Mouse (Mus musculus) c-Kit-positive CD71-negative TER-119-negative erythroid progenitor cells, embryonic 14.5 days (primary cell): Measurements from ENCODE around the gene Fah.
A peak's percentile ranks its signal among the peaks of the same experiment; 100 is the strongest.

Source experiments
- DNase-seq: peaks from one replicate; pipeline ENCODE4 v3.0.0-alpha.2; 2013; ENCODE audit warnings: low read depth

The Fah gene

DNA sequence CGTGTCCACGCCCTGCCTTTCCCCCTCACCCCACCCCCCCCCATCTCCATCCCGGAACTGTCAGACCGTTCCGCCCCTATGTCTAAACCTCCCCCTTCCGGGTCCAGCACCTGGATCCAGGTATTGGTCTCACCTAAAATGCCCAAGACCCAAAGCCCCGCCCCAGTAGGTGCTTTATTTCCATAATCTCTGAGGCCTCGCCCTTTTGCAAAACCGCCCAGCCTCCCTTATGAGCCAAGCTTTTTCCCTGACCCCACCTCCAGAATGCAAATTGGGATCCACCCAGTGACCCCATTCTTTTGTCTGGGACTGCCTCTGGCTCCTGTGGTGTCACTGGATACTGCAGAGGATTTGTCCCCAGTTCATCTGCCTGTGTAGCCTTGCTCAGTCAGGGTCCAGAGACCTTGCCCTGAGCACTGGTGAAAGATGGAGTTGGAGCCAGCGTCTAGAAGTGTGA is at the start of gene Fah:
Gene Fah (minus strand): TSS at position 430 of the 457 bp plus-strand sequence.
- no peak for DNase-seq

DNA sequence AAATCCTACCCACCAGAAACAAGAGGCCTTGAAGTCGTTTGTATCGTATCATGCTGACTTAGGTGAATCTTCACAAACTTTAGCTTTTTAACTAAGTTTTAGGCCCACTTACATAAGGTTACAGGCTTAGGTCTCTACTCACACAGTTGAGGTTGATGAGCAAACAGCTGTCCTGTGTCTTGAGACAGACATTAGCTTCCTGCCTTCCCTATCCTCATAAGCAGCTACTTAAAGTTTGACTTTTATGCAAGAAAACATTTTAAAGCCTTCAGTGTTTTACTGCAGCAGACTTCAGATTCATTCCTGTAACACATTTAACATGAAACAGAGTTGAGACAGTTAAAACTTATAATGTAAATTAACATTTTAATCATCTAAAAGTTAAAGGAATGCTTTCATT is 46.2 kb upstream of the Fah start:
- DNase-seq = no peak

DNA sequence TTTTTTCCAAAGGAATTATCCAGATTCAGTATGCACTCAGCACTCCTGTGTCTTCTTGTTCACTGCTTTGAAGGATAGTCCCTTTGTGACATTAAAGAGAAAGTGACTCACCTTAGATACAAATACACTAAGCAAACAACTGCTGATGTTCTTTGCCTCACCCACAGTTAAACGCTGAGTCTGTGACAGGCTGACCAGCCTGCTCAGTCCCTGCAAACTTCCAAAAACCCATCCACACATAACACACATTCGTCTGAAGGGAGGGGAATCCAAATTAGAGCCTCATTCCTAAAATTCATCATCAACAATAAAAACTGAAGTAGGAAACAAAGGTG is 45.4 kb upstream of the Fah start:
- no peak for DNase-seq

- peak; percentile 17 for DNase-seq
Measured at GRCm38 (mm10) chr7:84651303-84651986, 44.9 kb upstream of the Fah start.

DNA sequence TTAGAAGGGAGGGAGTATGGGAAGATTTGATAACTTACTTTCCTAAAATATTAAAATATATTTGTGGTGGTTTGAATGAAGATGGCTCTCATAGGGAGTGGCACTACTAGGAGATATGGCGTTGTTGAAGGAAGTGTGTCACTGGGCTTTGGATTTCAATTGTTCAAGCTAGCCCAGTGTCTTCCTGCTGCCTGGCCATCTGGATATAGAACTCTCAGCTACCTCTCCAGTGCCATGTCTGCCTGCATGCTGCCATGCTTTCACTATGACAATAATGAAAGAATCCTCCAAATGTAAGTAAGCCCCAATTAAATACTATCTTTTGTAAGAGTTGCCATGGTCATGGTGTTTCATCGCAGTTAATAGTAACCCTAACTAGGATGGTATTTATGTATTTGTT is 42.5 kb upstream of the Fah start:
- DNase-seq = no peak

DNA sequence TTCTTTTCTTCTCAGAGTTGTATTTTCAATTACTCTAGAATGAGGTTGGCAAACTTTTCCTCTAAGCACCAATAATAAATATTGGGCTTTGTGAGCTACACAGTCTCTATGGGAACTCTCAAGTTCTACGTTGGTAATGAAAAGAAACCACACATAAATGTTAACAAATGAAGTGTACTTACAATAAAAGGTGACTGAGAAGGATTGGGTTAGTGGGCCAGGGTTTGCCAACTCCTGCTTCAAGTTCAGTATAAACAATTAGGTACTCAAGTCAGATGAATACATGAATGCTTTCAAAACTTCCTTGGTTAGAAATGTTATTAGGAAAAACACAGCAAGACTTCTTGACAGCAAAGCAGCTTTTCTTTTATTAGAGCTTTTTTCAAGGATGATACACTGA is 39.7 kb upstream of the Fah start:
- DNase-seq = no peak

- DNase-seq = no peak
Measured at GRCm38 (mm10) chr7:84643270-84643998, 36.9 kb upstream of the Fah start.

- no peak for DNase-seq
Measured at GRCm38 (mm10) chr7:84642159-84642928, 35.8 kb upstream of the Fah start.

DNA sequence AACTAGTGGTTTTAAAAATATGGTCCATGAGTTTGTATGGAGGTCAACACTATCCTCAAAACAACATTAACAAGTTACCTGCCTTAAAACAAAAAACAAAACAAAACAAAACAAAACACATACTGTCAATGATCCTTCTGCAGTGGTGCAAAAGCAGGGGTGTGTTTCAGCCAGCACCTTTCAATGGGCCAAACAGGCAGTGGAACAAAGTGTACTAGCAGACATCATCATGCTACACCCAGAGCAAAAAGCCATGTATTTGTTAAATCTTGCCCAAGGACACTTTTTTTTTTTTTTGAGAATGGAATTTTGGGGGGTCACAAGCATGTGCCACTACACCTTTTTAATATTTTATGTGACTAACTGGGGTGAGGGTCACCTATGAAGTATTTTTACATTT is 30.4 kb upstream of the Fah start:
- no peak for DNase-seq

- DNase-seq = no peak
Measured at GRCm38 (mm10) chr7:84631878-84632277, 25.4 kb upstream of the Fah start.

- DNase-seq = no peak
Measured at GRCm38 (mm10) chr7:84623718-84624117, 17.2 kb upstream of the Fah start.

GRCm38 (mm10) chr7:84620956-84621355 is 14.4 kb upstream of the Fah start:
- DNase-seq = no peak

- no peak for DNase-seq
Measured at GRCm38 (mm10) chr7:84618951-84619350, 12.4 kb upstream of the Fah start.

- DNase-seq = no peak
Measured at GRCm38 (mm10) chr7:84612445-84612844, 5.9 kb upstream of the Fah start.

GRCm38 (mm10) chr7:84611609-84612008 is 5.1 kb upstream of the Fah start:
- no peak for DNase-seq

DNA sequence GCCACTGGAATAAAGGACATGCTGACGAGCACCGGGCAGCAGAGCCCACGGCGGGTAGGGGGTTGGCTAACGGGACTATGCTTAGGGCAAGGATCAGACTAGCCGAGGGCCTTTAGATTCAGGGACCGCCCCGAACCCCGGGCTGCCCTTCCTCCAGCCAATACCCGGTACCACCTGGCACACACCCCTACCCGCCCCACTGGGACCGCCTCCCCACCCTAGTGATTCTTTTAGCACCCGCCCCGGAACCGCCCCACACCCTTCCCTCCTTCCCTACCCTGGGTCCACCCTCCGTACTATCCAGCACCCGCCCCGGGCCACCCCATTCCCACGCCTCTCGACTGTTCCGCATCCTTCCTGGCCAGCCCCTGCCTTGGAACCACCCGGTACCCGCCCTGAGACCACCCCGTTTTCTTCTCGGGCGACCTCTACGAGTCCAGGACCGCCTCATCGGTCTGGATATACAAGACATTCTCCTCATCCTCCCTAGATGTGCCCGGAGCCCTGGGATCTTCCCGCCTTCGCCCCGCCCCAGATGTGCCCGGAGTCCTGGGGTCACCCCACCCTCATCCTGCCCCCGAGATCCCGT is 724 bp downstream of the Fah start:
- no peak for DNase-seq

- no peak for DNase-seq
Measured at GRCm38 (mm10) chr7:84605033-84605687, 1.4 kb downstream of the Fah start.

DNA sequence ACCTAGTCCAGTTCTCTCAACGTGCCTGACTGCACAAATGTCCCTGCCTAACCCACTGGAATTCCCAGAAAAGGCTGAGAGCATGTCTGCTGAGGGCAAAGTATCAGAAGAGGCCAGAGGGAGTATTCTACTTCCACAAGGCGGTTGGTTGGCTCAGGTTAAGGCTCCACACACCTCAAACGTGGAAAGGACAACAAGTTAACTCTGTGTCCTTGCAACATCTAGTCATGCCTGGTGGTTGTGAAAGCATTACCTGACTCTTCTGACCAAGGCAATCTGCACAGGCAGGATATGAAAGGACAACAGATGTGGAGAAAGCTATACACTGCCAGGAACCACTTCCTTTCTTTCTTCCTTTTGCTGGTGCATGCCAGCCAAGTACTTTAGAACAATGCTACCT is 2.0 kb downstream of the Fah start:
- no peak for DNase-seq

- no peak for DNase-seq
Measured at GRCm38 (mm10) chr7:84601331-84601730, 5.2 kb downstream of the Fah start.

GRCm38 (mm10) chr7:84600631-84601030 is 5.9 kb downstream of the Fah start:
- no peak for DNase-seq

- DNase-seq = no peak
Measured at GRCm38 (mm10) chr7:84596633-84597032, 9.9 kb downstream of the Fah start.

DNA sequence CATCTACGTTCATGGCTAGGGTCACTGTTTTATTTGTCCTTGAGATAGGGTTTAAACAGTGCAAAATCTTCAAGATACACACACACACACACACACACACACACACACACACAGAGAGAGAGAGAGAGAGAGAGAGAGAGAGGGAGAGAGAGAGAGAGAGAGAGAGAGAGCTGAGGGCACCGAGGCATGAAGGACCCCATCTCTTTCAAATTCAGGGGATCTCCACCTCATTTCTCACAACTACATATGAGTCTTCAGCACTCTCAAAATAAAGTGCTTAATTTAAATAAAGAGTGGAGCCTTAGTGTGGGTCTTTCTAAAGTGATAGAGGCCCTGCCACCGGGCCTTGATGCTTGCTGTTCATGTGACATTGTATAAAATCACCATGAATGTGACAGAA is 10.5 kb downstream of the Fah start:
- no peak for DNase-seq
